Mouse (Mus musculus): ENCODE data around the gene Gm4353.

Gene Gm4353

GRCm38 (mm10) chr7:116040470-116041019, 43.9 kb downstream of the Gm4353 start:
- no peak for DNase-seq (ENCODE audit: low spot score)

- DNase-seq (ENCODE audit: low spot score): peak; percentile 93
Observed at GRCm38 (mm10) chr7:116039538-116040466, 44.6 kb downstream of the Gm4353 start.

DNA sequence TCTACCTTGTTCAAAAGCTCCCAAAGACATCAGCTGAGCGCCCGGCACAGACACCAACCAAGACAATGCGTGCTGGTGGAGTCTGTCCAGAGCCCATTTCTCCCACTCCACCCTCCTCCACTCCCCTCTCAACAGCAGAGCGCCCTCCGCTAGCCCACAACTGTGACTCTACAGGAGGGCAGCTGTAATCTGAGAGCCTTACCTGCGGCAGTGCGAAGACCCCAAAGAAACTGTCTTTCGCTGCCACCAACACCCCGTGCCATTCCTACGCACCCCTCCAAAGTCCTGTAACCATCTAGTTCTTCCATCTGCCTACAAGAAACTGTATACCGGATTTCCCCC, 45.3 kb downstream of the Gm4353 start, which contains the start of gene 1110004F10Rik:
Gene 1110004F10Rik (plus strand): TSS at position 202 of the 342 bp plus-strand sequence.
- DNase-seq (ENCODE audit: low spot score): peak; percentile 35

- DNase-seq (ENCODE audit: low spot score): peak; percentile 68
Observed at GRCm38 (mm10) chr7:116038511-116038910, 45.9 kb downstream of the Gm4353 start, which contains the start of gene Sox6. Sox6 (minus strand) TSS chr7:116038796.

- DNase-seq (ENCODE audit: low spot score): peak; percentile 39
Observed at GRCm38 (mm10) chr7:116038024-116038423, 46.4 kb downstream of the Gm4353 start.

DNA sequence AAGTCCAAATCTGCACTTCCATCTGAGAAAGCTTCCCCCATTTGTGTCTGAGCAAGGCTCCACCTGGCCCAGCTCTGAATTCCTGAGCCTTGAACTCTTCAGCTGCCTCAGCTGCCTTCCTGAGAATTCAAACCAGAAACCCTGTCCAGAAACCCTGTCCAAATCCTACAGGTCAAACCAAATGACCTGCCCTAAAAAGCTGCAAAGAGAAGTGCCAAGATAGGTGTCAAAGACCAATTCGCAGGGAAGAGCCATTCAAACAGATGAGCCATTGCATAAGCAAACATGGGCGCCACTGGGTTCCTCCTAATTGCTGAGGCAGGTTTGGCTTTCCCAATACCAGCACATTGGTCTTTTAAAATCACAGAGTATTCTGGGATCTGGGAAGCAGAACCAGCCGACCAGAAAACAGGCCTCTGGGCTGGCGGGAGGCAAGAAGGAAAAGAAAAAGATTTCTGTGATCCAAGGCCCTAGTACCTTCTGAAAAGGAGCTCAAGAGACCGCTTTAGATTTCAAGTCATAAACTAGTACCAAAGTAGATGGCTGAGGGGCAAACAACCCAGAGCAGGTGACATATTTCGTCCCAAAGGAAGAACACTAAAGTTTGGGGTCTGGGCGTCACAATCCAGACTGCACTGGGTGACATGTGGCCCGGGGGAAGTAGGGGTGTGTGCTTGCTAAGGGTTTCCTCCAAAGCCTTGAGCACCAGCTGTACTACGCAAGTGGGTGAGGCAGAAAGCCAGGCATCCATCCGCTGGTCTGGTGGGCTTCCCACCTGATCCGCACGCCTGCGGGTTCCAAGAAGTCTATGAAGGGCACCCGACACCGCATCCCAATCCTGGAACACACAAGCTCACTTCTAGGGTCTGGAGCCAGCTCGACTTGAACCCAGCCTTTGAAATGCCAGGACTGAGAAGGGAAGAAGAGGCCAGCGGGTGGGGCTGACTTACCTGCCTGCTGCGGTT, 47.6 kb downstream of the Gm4353 start:
- DNase-seq (ENCODE audit: low spot score): no peak

GRCm38 (mm10) chr7:116035504-116035903, 48.9 kb downstream of the Gm4353 start:
- DNase-seq (ENCODE audit: low spot score): no peak

DNA sequence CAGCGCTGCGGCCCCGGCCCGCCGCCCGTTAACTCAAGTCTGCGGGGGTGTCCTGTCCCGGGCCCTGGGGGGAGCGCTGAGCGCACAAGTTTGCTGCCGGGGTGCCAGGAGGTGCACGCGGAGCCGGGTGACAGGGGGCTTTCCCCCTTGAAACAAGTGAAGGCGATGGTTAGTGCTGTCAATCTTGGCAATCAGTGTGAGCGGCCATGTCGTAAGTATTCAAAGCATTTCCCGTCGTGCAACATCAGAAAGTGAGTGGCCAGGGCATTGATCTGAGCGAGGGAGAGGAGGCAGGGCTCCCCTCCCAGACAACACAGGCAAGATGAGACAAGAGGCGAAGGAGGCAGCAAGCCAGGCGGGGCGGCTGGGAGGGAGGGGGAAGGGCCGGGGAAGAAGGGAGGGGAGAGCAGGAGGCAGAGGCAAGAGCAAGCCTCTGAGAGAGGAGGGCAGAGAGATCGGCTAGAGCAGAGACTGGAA, 50.1 kb downstream of the Gm4353 start:
- DNase-seq (ENCODE audit: low spot score): peak; percentile 91

DNA sequence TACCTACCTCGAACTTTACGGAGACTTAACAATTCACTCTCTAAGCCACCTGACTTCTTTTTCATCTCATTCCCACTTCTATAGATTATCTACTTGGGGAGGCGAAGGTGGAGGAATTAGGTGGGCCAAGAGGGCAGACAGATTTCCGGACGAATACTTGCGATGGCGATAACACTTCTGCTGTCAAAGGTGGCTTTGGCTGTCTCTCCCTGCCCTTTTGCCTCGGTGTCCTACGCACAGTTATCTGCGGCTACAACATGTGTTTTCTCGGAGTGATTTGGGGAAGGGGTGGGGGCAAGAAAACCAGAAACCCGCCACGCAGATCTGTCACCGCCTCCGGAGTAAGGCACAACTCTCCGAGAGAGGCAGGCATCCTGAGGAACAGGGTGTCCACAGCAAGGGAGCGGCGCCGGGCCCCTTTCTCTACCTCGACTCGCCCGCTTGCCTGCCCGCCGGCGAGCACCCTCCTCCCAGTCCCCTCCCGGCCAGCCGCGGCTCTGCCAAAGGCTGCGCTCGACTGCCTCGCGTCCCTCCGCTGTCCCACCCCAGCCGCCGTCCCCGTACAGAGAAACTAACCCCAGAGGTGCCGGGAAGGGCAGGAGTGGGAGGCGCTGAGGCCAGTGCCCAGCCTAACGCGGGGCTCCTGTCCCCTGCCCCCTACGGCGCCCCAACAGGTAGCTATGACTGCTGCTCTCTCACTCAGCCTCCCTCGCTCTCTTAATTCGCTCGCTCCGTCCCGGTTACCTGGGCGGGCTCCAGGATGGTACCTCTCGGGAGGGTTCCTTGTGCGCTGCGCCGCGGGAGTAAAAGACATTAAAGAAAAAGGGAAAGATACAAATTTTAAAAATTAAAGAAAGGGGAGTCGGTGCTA, 50.8 kb downstream of the Gm4353 start:
- DNase-seq (ENCODE audit: low spot score): peak; percentile 75
